Mouse (Mus musculus) brain, embryonic 18.5 days (tissue): Measurements from ENCODE around the gene Ccni.

Experiments used
- DNase-seq: peaks from one replicate; pipeline ENCODE4 v3.0.0-alpha.2; 2012; ENCODE audit warnings: low read depth, low spot score

The Ccni gene

DNA sequence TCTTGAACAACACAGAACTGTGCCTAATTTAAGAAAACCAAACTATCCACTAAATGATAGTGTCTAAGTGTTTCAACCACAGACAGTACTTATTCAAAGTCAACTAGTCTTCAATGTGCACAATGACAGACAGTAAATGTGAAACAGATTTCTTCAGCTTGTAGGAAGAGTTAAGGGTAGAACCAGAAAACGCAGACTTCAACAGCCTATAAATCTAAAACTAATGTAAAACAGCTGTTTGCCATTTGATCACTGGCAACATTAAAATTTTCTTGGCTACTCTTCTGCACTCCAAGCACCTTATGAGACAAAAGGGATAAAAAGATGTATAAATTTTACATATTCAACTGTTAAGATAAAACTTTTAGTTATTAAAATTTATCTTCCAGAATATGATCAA is 5.1 kb downstream of the Ccni start:
- DNase-seq, result no peak

DNA sequence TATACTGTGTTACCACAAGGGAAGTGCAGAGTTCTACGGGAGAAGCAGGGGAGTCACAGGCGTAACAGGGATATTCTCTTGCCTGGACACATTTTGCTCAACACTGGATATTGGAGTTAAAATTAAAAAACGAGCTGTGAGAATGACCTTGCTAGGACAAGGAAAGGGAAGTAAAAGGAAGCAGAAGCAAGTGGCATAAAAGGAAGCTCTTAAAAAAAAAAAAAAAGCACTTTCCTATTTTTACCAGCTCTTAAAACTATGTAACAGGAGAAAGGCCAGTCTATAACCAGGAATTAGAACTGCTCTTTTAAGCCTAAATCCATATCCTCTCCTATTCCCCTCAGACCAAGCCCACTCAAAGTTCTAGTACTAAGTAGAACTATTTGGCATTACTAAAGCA is 8.1 kb downstream of the Ccni start:
- no peak for DNase-seq

DNA sequence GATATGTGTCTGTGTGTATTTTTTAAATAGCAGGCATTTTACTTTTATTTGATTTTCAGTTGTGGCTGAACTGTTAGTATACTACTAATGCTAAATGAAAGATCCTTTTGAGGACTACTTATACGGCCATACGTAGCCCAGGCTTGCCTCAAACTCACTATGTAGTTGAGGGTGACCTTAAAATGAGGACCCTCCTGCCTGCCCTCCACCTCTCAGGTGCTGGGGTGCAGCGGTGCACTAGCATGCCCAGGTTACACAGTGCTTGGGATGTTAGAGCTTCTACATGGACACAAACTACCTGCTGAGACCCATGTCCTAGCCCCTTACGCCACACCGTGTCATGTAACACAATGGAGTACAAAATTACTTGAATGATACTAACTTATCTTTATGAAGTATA is 15.9 kb downstream of the Ccni start:
- no peak for DNase-seq

GRCm38 (mm10) chr5:93189607-93190006 is 16.7 kb downstream of the Ccni start:
- DNase-seq, result no peak

DNA sequence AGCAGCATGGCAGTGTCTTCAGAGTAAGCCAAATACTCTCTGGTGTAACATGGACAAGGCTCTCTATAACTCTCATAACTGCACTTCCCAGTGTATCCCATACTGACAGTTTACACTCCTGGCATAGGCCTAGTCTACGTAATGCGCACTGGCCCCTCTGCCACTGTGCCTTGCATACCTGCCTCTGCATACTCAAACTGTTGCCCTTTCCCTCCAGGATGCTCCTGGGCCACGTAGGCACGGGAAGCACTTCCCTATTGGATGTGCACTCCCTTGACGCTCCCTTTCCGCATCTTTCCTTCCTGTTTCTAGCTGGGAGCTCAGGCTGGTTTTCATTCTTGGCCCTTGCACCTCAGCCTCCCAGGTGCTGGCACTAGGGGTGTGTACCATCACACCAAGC is 21.7 kb downstream of the Ccni start:
- DNase-seq, result no peak

DNA sequence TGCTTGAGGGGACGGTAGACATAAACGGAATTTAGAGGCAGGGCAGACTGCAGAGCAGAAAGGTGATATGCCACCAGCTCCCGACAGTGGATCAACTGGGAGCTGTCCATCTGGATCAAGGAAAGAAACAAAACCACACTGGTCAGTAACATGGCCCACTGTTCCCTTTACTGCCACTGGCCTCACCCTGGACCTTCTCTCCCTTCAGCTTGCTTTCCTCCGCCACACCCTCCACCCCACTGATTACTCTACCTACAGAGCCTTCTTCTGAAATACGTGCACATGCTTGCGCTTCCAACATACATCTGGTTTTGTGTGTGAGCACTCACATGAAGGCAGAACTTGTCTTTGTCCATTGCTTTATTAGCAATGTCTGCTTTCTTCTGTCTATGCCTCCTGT is 23.0 kb downstream of the Ccni start:
- no peak for DNase-seq

DNA sequence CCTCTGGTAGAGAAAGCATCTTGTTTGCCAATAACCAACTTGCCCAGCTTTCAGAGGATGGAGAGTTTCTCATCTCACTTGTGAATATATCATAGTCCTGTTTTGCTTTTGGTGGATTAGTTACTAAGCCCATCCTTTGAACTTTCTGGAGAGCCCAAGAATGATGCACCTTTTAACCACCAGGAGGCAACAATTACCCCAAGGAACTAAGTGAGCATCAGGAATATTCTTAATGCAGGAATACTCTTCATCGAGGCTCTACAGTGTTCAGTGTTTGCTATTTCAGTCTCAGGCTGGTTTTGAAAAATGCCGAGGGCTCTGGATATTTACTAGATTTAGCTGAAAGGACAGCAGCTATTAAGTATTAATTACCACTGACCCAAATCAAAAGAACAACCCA is 26.0 kb downstream of the Ccni start:
- no peak for DNase-seq

DNA sequence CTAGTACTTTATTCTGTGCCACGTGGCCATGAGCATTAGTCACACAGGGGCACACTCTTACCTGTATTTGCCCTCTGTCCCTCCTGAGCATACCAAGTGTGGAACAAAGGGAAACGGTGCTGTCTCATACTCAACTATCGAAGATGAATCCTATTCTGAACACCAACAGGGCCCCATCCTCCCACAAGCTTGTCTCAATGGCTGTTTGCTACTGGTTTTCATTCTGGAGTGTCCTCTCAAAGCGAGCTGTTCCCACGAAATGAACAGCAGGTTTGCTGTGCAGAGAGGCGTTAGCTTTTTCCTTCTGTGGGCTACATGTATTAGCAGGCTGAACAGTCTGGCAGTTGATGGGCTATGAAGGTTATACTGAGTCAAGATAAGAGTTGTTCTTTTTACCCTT is 27.7 kb downstream of the Ccni start:
- no peak for DNase-seq

DNA sequence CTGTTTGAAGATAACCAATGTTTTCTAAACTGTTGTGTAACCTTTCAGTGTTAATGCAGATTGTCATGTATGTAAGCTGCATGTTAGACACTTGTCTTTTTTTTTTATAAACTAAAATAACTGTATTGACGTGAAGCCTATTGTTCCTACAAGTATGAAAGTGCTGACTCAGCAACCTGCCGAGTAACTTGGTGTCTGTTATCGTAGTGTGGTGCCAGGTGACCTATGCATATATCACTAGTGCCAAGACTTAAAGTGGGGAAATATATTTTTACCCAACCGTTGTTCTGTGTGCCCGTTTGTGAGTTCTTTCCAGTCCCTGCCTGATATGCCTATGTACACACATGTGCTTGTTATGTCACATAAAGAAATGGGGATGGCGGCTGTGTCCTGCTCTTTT is 31.6 kb downstream of the Ccni start:
- no peak for DNase-seq

DNA sequence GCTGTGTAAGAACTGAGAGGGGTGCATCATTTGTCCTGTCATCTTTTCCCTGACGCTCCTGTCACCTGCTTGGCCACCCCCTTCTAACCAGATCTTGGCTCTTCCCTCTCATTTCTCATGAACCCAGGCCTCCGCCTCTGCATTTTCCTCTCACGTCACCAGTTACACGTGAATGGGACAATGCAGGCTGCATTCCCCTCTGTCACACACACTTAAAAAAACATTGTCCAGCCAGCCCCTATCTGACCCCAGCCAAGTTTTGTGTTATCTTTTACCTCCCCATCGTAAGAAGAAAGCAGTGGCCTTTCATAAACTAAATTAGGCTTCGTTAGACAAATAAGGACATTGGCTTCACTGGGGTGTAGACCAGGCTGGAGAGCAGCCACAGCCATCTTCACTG is 33.8 kb downstream of the Ccni start:
- no peak for DNase-seq

DNA sequence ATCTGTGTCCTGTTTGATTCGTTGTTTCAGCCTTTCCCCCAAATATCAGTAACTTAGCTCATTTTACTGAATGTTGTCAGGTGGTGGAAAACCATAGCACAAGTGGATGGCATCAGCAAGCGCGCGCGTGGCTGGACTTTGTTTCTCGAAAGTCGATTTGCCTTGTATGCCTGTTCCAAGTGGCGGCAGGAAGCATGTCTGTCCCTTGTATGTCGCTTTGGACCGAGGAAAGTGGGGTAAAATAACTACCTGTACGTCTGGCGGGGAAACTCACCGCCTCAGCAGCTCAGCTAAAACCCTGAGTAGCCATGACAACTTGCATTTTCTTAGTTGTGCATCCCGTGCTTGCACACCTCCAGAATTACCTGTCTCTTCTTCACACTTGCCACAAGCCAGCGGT is 34.9 kb downstream of the Ccni start:
- no peak for DNase-seq

DNA sequence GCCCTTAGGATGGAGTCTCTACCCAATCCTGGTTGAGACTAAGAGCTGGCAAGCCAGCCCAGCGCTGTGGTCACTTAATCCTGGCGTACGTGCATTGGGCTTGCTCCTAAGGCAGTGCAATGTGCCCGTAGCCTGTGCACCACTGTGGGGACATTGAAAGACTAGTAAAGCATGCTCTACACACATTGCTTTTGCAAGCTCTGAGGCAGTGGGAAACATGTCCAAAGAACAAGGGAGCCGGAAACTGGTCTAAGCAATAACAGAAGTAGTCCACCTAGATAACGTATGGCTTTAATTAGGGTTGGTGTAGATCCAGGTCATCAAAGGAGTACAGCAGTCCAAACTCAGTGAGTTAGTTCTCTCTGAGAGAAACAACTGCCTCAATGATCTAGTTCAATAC is 37.6 kb downstream of the Ccni start:
- no peak for DNase-seq

DNA sequence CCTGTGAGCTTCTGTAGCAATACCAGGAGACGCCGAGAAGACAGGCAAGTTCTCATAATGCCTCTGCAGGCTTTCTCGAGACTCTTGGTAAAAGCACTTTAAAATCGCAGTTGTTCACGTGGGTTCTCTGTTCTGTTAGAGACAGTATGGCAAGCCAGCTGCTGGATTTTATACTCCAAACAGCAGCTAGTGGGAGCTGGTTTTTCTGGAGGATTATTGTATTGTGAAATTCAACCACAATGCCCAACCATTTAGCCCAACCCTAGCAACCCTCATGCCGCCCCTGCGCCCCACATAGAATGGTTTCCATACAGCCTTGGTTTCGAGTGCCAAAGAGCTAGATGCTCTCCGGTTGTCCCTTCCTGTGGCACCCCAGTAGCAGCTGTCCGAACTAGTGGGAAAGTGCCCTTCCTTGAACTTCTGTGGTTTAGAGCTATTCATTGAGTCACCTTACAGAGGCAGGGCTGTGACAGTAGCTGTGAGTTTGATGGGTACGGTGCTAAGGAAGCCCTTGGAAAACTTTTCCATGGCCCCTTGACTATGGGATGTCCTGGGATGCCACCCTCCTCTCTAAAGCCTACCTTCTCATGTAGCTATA is 38.3 kb downstream of the Ccni start:
- no peak for DNase-seq

DNA sequence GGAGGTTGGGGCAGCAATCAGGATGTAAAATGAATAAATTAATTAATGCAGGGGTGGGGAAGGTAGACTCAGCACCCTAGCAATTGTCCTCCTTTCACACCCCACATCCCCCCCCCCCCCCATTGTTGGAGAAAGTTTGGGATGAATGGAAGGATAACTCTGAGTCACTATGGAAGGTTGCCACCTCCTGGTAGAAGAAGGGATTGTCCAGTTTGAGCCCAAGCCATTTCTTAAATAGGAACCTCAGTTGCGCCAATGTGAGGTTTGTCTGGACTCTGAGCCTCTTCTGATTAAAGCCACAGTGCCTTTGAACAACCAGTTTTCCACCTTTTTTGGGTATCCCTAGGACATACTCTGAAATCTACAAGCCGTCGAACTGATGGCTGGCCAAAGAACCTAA is 42.8 kb downstream of the Ccni start:
- DNase-seq, result no peak

DNA sequence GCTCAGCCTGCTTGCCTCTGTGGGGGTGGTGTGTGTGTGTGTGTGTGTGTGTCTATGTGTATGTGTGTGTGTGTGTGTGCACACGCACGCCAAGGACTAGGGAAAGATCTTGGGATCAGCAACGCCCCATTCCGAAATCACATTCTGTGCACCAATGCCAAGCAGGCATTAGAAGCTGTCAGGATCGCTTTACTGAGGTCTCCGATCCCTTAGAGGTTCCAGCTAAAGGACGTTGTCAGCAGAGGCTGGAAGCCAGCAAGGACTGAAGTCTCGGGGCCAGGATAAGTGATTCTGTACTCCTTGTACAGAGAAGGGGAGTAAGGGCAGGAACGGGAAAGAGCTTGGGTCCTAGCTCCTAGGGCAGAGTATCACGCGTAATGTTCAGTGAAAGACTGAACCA is 51.9 kb downstream of the Ccni start:
- DNase-seq, result no peak

- no peak for DNase-seq
Measured at GRCm38 (mm10) chr5:93152451-93152850, 53.8 kb downstream of the Ccni start.

GRCm38 (mm10) chr5:93151985-93152384 is 54.3 kb downstream of the Ccni start:
- DNase-seq, result no peak

GRCm38 (mm10) chr5:93149969-93150777 is 56.1 kb downstream of the Ccni start:
- DNase-seq, result no peak

DNA sequence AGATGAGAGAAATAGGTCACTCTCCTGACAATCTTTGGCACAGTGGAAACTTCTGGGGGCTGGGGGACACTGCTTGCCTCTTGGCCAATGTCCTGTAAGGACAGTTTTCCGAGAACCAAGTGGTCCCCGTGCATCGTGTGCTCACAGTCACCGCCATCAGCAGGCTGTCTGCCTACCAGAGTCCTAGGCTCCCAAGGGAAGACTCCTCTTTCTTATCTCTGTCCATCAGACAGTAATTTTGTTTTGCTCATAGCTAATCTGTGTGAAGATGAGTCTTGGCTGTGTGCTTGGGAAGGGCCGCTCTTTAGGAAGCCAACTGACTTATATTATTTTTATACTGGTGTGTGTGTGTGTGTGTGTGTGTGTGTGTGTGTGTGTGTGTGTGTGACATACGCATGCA is 60.8 kb downstream of the Ccni start:
- DNase-seq, result no peak

GRCm38 (mm10) chr5:93144874-93145273 is 61.4 kb downstream of the Ccni start:
- no peak for DNase-seq

GRCm38 (mm10) chr5:93143360-93144091 is 62.8 kb downstream of the Ccni start:
- DNase-seq, result no peak

- DNase-seq, result no peak
Measured at GRCm38 (mm10) chr5:93140747-93141146, 65.5 kb downstream of the Ccni start.

- no peak for DNase-seq
Measured at GRCm38 (mm10) chr5:93139350-93139749, 66.9 kb downstream of the Ccni start.
